Mouse (Mus musculus): ENCODE measurements around the gene Ctc1.
A peak's percentile ranks its signal among the peaks of the same experiment; 100 is the strongest.

DNA sequence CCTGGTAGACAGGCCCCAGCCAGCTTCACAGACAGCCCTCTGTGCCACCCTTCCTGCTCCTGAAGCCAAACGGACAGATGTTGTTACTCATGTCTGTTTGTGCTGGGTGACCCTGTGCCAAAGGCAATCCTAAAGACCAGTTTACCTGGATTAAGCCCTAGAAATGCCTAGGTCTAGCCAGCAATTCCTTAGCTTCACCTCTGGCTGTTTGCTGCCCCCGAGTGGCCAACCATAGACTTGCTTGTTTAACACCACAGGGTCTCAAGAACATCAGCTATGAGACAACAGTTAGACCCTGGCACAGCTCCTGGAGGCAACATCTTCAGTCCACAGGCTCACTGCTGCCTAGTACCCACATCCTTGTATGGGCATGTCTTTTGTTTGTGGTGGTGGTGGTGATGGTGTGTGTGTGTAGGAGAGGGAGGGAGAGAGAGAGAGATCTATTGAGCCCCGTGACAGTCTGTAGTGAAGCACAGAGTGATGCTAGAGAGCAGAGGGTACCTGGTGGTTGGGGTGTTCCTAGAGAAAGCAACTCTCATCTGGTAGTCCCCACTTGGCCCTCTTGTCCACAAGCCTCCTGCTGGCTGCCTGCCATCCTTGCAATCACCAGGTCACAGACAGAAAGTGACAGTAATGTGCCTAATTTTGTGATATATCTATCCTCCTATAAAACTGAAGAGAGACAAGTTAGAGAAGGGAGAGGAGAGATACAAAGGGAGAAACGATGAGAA is 32.9 kb upstream of the Ctc1 start:
- TF ChIP-seq CTCF (conservative IDR thresholded peaks at IDR 0.05; ENCODE audit: low read length) (peak; percentile 59), NANOG (IDR thresholded peaks at IDR 0.05; ENCODE audit: borderline replicate concordance, low read length) (no peak), POU5F1 (IDR thresholded peaks at IDR 0.05; ENCODE audit: borderline replicate concordance, low read length) (no peak)

Measured in E14TG2a.4 (cell line).